Mouse (Mus musculus) limb, embryonic 15.5 days (tissue): ENCODE data around the gene Rec8. TPM values are rescaled to one million over a fixed set of nuclear protein-coding genes. Genes with fewer than 3 reads are reported as not detected.

Experiments
- ATAC-seq: fragments of 200-750 bp; cut with Nextera tagmentation; 2 replicates; pipeline ENCODE4 v1.8.0; 2017; ENCODE audit warnings: low read depth, moderate TSS enrichment; ENCODE audit not compliant: insufficient number of reproducible peaks, low FRiP score, low TSS enrichment
- H3K27ac ChIP-seq: fragments of 300-500 bp; sonication (generic); 2 replicates; pipeline ENCODE4 v1.5.1; 2015; ENCODE audit warnings: moderate library complexity, mild to moderate bottlenecking, inconsistent platforms
- H3K27me3 ChIP-seq: fragments of 300-500 bp; sonication (generic); 2 replicates; pipeline ENCODE4 v1.6.1; 2015; ENCODE audit warnings: inconsistent platforms
- H3K36me3 ChIP-seq: fragments of 300-500 bp; sonication (generic); 2 replicates; pipeline ENCODE4 v1.6.1; 2015; ENCODE audit warnings: inconsistent platforms
- H3K4me1 ChIP-seq: fragments of 300-500 bp; sonication (generic); 2 replicates; pipeline ENCODE4 v1.6.1; 2015; ENCODE audit warnings: inconsistent platforms
- H3K4me2 ChIP-seq: fragments of 300-500 bp; sonication (generic); 2 replicates; pipeline ENCODE4 v1.6.1; 2015; ENCODE audit warnings: mild to moderate bottlenecking, inconsistent platforms
- H3K4me3 ChIP-seq: fragments of 300-500 bp; sonication (generic); 2 replicates; pipeline ENCODE4 v1.5.1; 2015; ENCODE audit warnings: mild to moderate bottlenecking, inconsistent platforms
- H3K9ac ChIP-seq: fragments of 300-500 bp; sonication (generic); 2 replicates; pipeline ENCODE4 v1.6.1; 2015; ENCODE audit warnings: inconsistent platforms
- H3K9me3 ChIP-seq: fragments of 300-500 bp; sonication (generic); 2 replicates; pipeline ENCODE4 v1.6.1; 2016; ENCODE audit warnings: inconsistent platforms
- WGBS: fragments of 180-500 bp; shearing (Covaris S2); methylation state at CpG from one replicate; pipeline ENCODE4 v1.1.7; 2015; 5-methylcytosine and 5-hydroxymethylcytosine counted together
- polyA plus RNA-seq: library from polyadenylated mRNA; unstranded; fragments of >200 nt; fragmentation: Nextera tagmentation; extraction: Ambion mirVana; gene quantifications from 2 replicates; pipeline ENCODE4 v1.2.1, GENCODE M21; 2015

Rec8 gene
- 3.3 TPM in 2 replicates for polyA plus RNA-seq

- H3K27ac ChIP-seq: no peak within 1 kb of the TSS
- no peaks in the 10 kb centered on the region for H3K36me3 ChIP-seq
- H3K4me2 ChIP-seq: peak within 1 kb of the TSS; percentile 37
- WGBS: 17% methylated on average over 21 of the region's 21 CpGs
- no peaks in the 10 kb centered on the region for H3K9me3 ChIP-seq
- H3K4me1 ChIP-seq: peaks cover 6% of the 10 kb centered on the region; the same call in 1 of the 2 replicates
- ATAC-seq: peak; percentile 42; the same call in 1 of the 2 replicates
- peak within 1 kb of the TSS; percentile 20 for H3K4me3 ChIP-seq
- no peaks in the 10 kb centered on the region for H3K27me3 ChIP-seq
- H3K9ac ChIP-seq: no peak within 1 kb of the TSS
Measured at GRCm38 (mm10) chr14:55617822-55618221, at the start of gene Rec8. Rec8 (plus strand) TSS chr14:55618037.

DNA sequence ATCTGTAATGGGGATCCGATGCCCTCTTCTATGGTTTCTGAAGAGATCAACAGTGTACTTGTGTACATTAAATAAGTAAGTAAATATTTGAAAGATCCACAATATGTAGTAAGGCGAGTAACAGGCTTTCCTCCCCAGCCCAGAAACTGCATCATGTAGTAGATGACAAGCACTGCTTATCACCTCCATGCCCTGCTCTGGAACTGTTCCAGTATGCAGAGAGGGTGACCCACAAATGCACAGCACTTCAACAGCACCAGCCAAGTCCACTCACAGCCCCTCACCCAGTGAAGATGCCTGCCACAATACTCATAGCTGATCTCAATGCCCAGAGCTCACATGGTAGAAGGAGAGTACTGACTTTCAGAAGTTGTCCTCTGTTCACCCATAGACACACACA, 47.2 kb upstream of the Rec8 start:
- no peaks in the 10 kb centered on the region for H3K27me3 ChIP-seq
- WGBS: 90% methylated on average over 2 of the region's 2 CpGs
- H3K4me2 ChIP-seq: no peak overlapping the region
- no peak overlapping the region for H3K27ac ChIP-seq
- H3K9me3 ChIP-seq: no peaks in the 10 kb centered on the region
- no peak overlapping the region for H3K9ac ChIP-seq
- ATAC-seq: no peak
- no peak overlapping the region for H3K4me3 ChIP-seq
- peaks cover 39% of the 10 kb centered on the region for H3K36me3 ChIP-seq
- H3K4me1 ChIP-seq: no peaks in the 10 kb centered on the region

DNA sequence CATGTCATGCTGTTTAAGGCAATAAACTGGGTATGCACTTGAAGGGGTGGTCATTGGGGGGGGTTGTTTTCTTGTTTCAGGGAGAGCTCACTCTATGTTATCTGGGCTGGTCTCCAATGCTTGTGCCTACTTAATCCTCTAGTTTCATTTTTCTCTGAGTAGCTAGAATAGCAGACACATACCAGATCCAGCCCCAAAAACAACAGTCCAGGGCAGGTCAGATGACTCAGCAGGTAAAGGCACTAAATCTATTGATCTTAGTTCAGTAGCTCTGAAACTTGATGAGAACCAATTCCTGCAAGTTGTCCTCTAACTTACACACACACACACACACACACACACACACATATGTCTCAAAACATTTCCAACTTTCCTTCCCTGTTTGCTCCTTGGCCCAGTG, 46.1 kb upstream of the Rec8 start:
- no peak overlapping the region for H3K9ac ChIP-seq
- no peak for ATAC-seq
- no peak overlapping the region for H3K27ac ChIP-seq
- no peak overlapping the region for H3K4me2 ChIP-seq
- H3K36me3 ChIP-seq: peaks cover 28% of the 10 kb centered on the region
- no peak overlapping the region for H3K4me3 ChIP-seq
- H3K9me3 ChIP-seq: no peaks in the 10 kb centered on the region
- H3K27me3 ChIP-seq: no peaks in the 10 kb centered on the region
- peaks cover 4% of the 10 kb centered on the region; the same call in 1 of the 2 replicates for H3K4me1 ChIP-seq

GRCm38 (mm10) chr14:55575302-55575701, 42.5 kb upstream of the Rec8 start, which contains the start of gene Fitm1:
Fitm1 (plus strand) TSS chr14:55575617.
- Histone ChIP-seq H3K4me3 (peak within 1 kb of the TSS; percentile 14), H3K27ac (no peak within 1 kb of the TSS), H3K27me3 (no peaks in the 10 kb centered on the region), H3K9ac (no peak within 1 kb of the TSS), H3K36me3 (peaks cover 4% of the 10 kb centered on the region), H3K4me2 (peak within 1 kb of the TSS; percentile 5; the same call in 1 of the 2 replicates), H3K9me3 (no peaks in the 10 kb centered on the region), H3K4me1 (peaks cover 10% of the 10 kb centered on the region)
- no peak; the same call in 1 of the 2 replicates for ATAC-seq
- WGBS: 59% methylated on average over 8 of the region's 8 CpGs

- Histone ChIP-seq H3K4me3 (peak overlapping the region; percentile 14), H3K4me2 (peak overlapping the region; percentile 5; the same call in 1 of the 2 replicates)
Measured at GRCm38 (mm10) chr14:55575711-55576110, 42.1 kb upstream of the Rec8 start.

GRCm38 (mm10) chr14:55576376-55576775, 41.5 kb upstream of the Rec8 start:
- no peaks in the 10 kb centered on the region for H3K27me3 ChIP-seq
- ATAC-seq: no peak
- H3K36me3 ChIP-seq: peaks cover 15% of the 10 kb centered on the region
- no peak overlapping the region for H3K9ac ChIP-seq
- no peaks in the 10 kb centered on the region for H3K9me3 ChIP-seq
- no peak overlapping the region for H3K27ac ChIP-seq
- peaks cover 10% of the 10 kb centered on the region for H3K4me1 ChIP-seq
- no peak overlapping the region; the same call in 1 of the 2 replicates for H3K4me2 ChIP-seq
- H3K4me3 ChIP-seq: peak overlapping the region; percentile 14
- WGBS: 60% methylated on average over 16 of the region's 16 CpGs

More at GRCm38 (mm10) chr14:55575711-55576110, 42.1 kb upstream of the Rec8 start:
- Histone ChIP-seq H3K4me1 (peaks cover 10% of the 10 kb centered on the region), H3K9me3 (no peaks in the 10 kb centered on the region), H3K27ac (no peak overlapping the region), H3K9ac (no peak overlapping the region), H3K27me3 (no peaks in the 10 kb centered on the region), H3K36me3 (peaks cover 8% of the 10 kb centered on the region)
- no peak for ATAC-seq
- WGBS: 67% methylated on average over 13 of the region's 13 CpGs

DNA sequence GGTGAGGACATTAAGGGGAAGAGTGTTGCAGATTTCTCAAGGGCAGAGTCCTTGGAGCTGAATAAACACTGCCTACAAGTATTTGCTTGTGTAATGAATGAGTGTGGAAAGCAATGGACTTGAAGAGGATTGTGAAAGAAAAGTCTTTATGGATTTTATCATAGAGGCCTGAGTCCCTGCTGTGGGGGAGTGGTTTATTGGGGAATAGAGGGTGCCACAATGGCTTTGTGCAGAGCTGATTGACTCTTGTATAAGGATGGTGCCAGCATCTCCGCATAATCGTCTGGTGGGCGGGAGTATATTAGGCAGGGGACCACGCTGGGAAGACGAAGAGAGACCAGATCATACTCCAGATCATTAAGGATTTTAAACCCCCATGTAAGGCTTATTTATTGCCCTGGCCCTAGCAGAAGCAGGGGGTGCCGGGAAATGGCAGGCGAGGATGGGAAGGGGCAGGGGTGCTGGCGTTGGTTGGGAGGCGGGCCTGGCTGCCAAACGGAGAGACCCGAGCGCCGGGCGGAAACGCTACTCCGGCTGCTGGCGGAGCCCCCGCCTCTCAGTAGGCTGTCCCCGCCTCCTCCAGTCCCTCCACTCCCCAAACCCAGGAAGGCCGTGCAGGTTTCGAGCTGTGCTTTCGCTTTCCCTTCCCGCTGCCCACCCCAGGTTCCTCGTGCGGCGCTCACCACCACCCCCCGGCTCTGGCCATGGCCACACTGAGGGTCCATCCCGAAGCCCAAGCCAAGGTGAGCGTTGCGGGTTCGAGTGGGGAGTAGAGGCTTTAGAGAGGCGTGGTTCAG, 39.8 kb upstream of the Rec8 start, which contains the start of gene Psme1:
TSS of gene Psme1 (plus strand) at position 253 of the 797 bp plus-strand sequence.
- H3K4me1 ChIP-seq: peaks cover 10% of the 10 kb centered on the region
- H3K36me3 ChIP-seq: peaks cover 21% of the 10 kb centered on the region
- H3K9ac ChIP-seq: peak within 1 kb of the TSS; percentile 76
- peak within 1 kb of the TSS; percentile 84 for H3K27ac ChIP-seq
- peak within 1 kb of the TSS; percentile 60 for H3K4me3 ChIP-seq
- under 1% methylated on average over 32 of the region's 32 CpGs for WGBS
- peak within 1 kb of the TSS; percentile 73 for H3K4me2 ChIP-seq
- no peaks in the 10 kb centered on the region for H3K27me3 ChIP-seq
- peak; percentile 88 for ATAC-seq
- H3K9me3 ChIP-seq: no peaks in the 10 kb centered on the region

- H3K9me3 ChIP-seq: no peaks in the 10 kb centered on the region
- H3K27ac ChIP-seq: peak overlapping the region; percentile 84
- H3K27me3 ChIP-seq: no peaks in the 10 kb centered on the region
- peak overlapping the region; percentile 76 for H3K9ac ChIP-seq
- no peak for ATAC-seq
- H3K4me2 ChIP-seq: peak overlapping the region; percentile 73
- H3K4me1 ChIP-seq: peaks cover 10% of the 10 kb centered on the region
- peaks cover 21% of the 10 kb centered on the region for H3K36me3 ChIP-seq
- H3K4me3 ChIP-seq: peak overlapping the region; percentile 60
- 30% methylated on average over 6 of the region's 6 CpGs for WGBS
Measured at GRCm38 (mm10) chr14:55578668-55579269, 39.1 kb upstream of the Rec8 start.

- WGBS: 88% methylated on average over 23 of the region's 23 CpGs
- no peak for ATAC-seq
- peaks cover 21% of the 10 kb centered on the region for H3K36me3 ChIP-seq
- no peak overlapping the region for H3K9ac ChIP-seq
- peaks cover 12% of the 10 kb centered on the region for H3K4me1 ChIP-seq
- no peak overlapping the region for H3K27ac ChIP-seq
- no peak overlapping the region for H3K4me3 ChIP-seq
- no peaks in the 10 kb centered on the region for H3K9me3 ChIP-seq
- no peaks in the 10 kb centered on the region for H3K27me3 ChIP-seq
- H3K4me2 ChIP-seq: no peak overlapping the region
Measured at GRCm38 (mm10) chr14:55579511-55580496, 38.0 kb upstream of the Rec8 start.

GRCm38 (mm10) chr14:55580731-55581130, 37.1 kb upstream of the Rec8 start:
- WGBS: 91% methylated on average over 16 of the region's 16 CpGs
- no peak for ATAC-seq

GRCm38 (mm10) chr14:55581981-55582681, 35.7 kb upstream of the Rec8 start:
- no peaks in the 10 kb centered on the region for H3K9me3 ChIP-seq
- ATAC-seq: no peak
- H3K9ac ChIP-seq: no peak overlapping the region
- H3K27ac ChIP-seq: no peak overlapping the region
- H3K36me3 ChIP-seq: peaks cover 24% of the 10 kb centered on the region
- H3K4me1 ChIP-seq: peaks cover 18% of the 10 kb centered on the region
- whole genome bisulfite sequencing: 63% methylated on average over 9 of the region's 9 CpGs
- no peak overlapping the region for H3K4me3 ChIP-seq
- no peaks in the 10 kb centered on the region for H3K27me3 ChIP-seq
- no peak overlapping the region for H3K4me2 ChIP-seq

More at GRCm38 (mm10) chr14:55580731-55581130, 37.1 kb upstream of the Rec8 start:
- Histone ChIP-seq H3K4me1 (peaks cover 21% of the 10 kb centered on the region), H3K9ac (no peak overlapping the region), H3K27me3 (no peaks in the 10 kb centered on the region), H3K27ac (no peak overlapping the region), H3K9me3 (no peaks in the 10 kb centered on the region), H3K4me2 (no peak overlapping the region), H3K4me3 (no peak overlapping the region), H3K36me3 (peaks cover 21% of the 10 kb centered on the region)
